Mouse (Mus musculus): ENCODE measurements around the gene Macrod2. TPM values are rescaled to one million over a fixed set of nuclear protein-coding genes. Genes with fewer than 3 reads are reported as not detected.

Macrod2 gene
- total RNA-seq, 2 experiments from 2014 or later: 14.0 to 18.0 TPM

GRCm38 (mm10) chr2:141416436-141416835 is 1021.3 kb downstream of the Macrod2 start:
- intact Hi-C loops (cut with DNase I): no loop called here

GRCm38 (mm10) chr2:141416855-141417544 is 1021.9 kb downstream of the Macrod2 start:
- intact Hi-C loops (cut with DNase I): no loop called here
- no peak for DNase-seq

More at GRCm38 (mm10) chr2:141416436-141416835, 1021.3 kb downstream of the Macrod2 start:
- DNase-seq: no peak

GRCm38 (mm10) chr2:141419806-141420205 is 1024.7 kb downstream of the Macrod2 start:
- intact Hi-C loops (cut with DNase I): no loop called here
- DNase-seq: no peak

- DNase-seq: no peak
- intact Hi-C loops (cut with DNase I): no loop called here
These were observed 1039.0 kb downstream of the Macrod2 start for GRCm38 (mm10) chr2:141434084-141434483.

- DNase-seq: no peak
- intact Hi-C loops (cut with DNase I): no loop called here
These were observed 1039.8 kb downstream of the Macrod2 start for GRCm38 (mm10) chr2:141434731-141435570.

- intact Hi-C loops (cut with DNase I): loop anchor here (1.0 kb wide), 1 partner anchor 18 kb away; no protein-coding TSS in a partner anchor
- DNase-seq: no peak
These were observed 1046.8 kb downstream of the Macrod2 start for GRCm38 (mm10) chr2:141441896-141442295.

- DNase-seq: no peak
- intact Hi-C loops (cut with DNase I): no loop called here
These were observed 1054.1 kb downstream of the Macrod2 start for GRCm38 (mm10) chr2:141449078-141449680.

GRCm38 (mm10) chr2:141463946-141464345 is 1068.8 kb downstream of the Macrod2 start:
- intact Hi-C loops (cut with DNase I): no loop called here

GRCm38 (mm10) chr2:141472791-141473190 is 1077.7 kb downstream of the Macrod2 start:
- intact Hi-C loops (cut with DNase I): no loop called here
- DNase-seq: no peak

More at GRCm38 (mm10) chr2:141463946-141464345, 1068.8 kb downstream of the Macrod2 start:
- no peak for DNase-seq

GRCm38 (mm10) chr2:141477585-141477984 is 1082.5 kb downstream of the Macrod2 start:
- intact Hi-C loops (cut with DNase I): no loop called here
- DNase-seq: no peak

GRCm38 (mm10) chr2:141490518-141490917 is 1095.4 kb downstream of the Macrod2 start:
- intact Hi-C loops (cut with DNase I): no loop called here
- no peak for DNase-seq

GRCm38 (mm10) chr2:141505451-141505850 is 1110.3 kb downstream of the Macrod2 start:
- intact Hi-C loops (cut with DNase I): no loop called here
- DNase-seq: no peak

GRCm38 (mm10) chr2:141507929-141508897 is 1113.1 kb downstream of the Macrod2 start:
- DNase-seq: no peak
- intact Hi-C loops (cut with DNase I): no loop called here

GRCm38 (mm10) chr2:141514976-141515375 is 1119.9 kb downstream of the Macrod2 start:
- no peak for DNase-seq
- intact Hi-C loops (cut with DNase I): no loop called here

- intact Hi-C loops (cut with DNase I): no loop called here
- DNase-seq: no peak
These were observed 1127.0 kb downstream of the Macrod2 start for GRCm38 (mm10) chr2:141522081-141522480.

GRCm38 (mm10) chr2:141545877-141546276 is 1150.8 kb downstream of the Macrod2 start:
- intact Hi-C loops (cut with DNase I): loop anchor here (10.0 kb wide), 1 partner anchor 989 kb away; no protein-coding TSS in a partner anchor
- no peak for DNase-seq

- intact Hi-C loops (cut with DNase I): no loop called here
- DNase-seq: no peak
These were observed 1156.6 kb downstream of the Macrod2 start for GRCm38 (mm10) chr2:141551701-141552100.

GRCm38 (mm10) chr2:141556747-141557146 is 1161.6 kb downstream of the Macrod2 start:
- no peak for DNase-seq
- intact Hi-C loops (cut with DNase I): no loop called here

GRCm38 (mm10) chr2:141558242-141558827 is 1163.2 kb downstream of the Macrod2 start:
- intact Hi-C loops (cut with DNase I): no loop called here

More at GRCm38 (mm10) chr2:141558242-141558827, 1163.2 kb downstream of the Macrod2 start:
- DNase-seq: no peak

Data from gastrocnemius, postnatal 36 days (tissue).